Mouse (Mus musculus) heart, postnatal 0 days (tissue): Measurements from ENCODE around the gene Zbtb18. TPM values are rescaled to one million over a fixed set of nuclear protein-coding genes. Genes with fewer than 3 reads are reported as not detected.

Experiments used
- ATAC-seq: fragments of 200-750 bp; cut with Nextera tagmentation; 2 replicates; pipeline ENCODE4 v1.8.0; 2017; ENCODE audit warnings: low read depth, moderate number of reproducible peaks, moderate library complexity; ENCODE audit not compliant: insufficient read depth
- DNase-seq: peaks from one replicate; pipeline ENCODE4 v3.0.0-alpha.2; 2016; ENCODE audit warnings: low spot score
- H3K27ac ChIP-seq: fragments of 300-500 bp; sonication (generic); 2 replicates; pipeline ENCODE4 v1.5.1; 2014; ENCODE audit warnings: low read depth, mild to moderate bottlenecking
- H3K27me3 ChIP-seq: fragments of 300-500 bp; sonication (generic); 2 replicates; pipeline ENCODE4 v1.6.1; 2014; ENCODE audit warnings: low read length, mixed read lengths; ENCODE audit not compliant: control insufficient read depth, insufficient read depth
- H3K36me3 ChIP-seq: fragments of 300-500 bp; sonication (generic); replicated peaks from 2 replicates; pipeline ENCODE4 v1.6.1; 2014; ENCODE audit warnings: low read length, mixed read lengths; ENCODE audit not compliant: control insufficient read depth, insufficient read depth
- H3K4me1 ChIP-seq: fragments of 300-500 bp; sonication (generic); 2 replicates; pipeline ENCODE4 v1.6.1; 2014; ENCODE audit warnings: antibody characterized with exemption; ENCODE audit not compliant: control insufficient read depth, insufficient read depth
- H3K4me2 ChIP-seq: fragments of 300-500 bp; sonication (generic); 2 replicates; pipeline ENCODE4 v1.6.1; 2014; ENCODE audit warnings: low read depth, mild to moderate bottlenecking, low read length, moderate library complexity
- H3K4me3 ChIP-seq: fragments of 300-500 bp; sonication (generic); 2 replicates; pipeline ENCODE4 v1.5.1; 2014; ENCODE audit warnings: low read depth, low read length
- H3K9ac ChIP-seq: fragments of 300-500 bp; sonication (generic); replicated peaks from 2 replicates; pipeline ENCODE4 v1.6.1; 2014; ENCODE audit warnings: low read depth, low read length, mixed read lengths
- H3K9me3 ChIP-seq: fragments of 300-500 bp; sonication (generic); replicated peaks from 2 replicates; pipeline ENCODE4 v1.6.1; 2016; ENCODE audit warnings: low read length; ENCODE audit not compliant: control insufficient read depth
- CTCF ChIP-seq: IDR thresholded peaks from 2 replicates; pipeline ENCODE4 v1.5.1; 2016; ENCODE audit warnings: antibody characterized with exemption, control low read depth, low read depth
- EP300 ChIP-seq: IDR thresholded peaks from 2 replicates; pipeline ENCODE4 v1.6.1; 2016; ENCODE audit warnings: antibody characterized with exemption, low read depth
- WGBS: fragments of 180-500 bp; shearing (Covaris S2); extraction: QIAGEN DNeasy Blood & Tissue Kit; methylation state at CpG from one replicate; pipeline ENCODE4 v1.1.7; 2014; 5-methylcytosine and 5-hydroxymethylcytosine counted together
- polyA plus RNA-seq: library from polyadenylated mRNA; unstranded; fragments of >200 nt; fragmentation: Nextera tagmentation; extraction: Ambion mirVana; gene quantifications from 2 replicates; pipeline ENCODE4 v1.2.1, GENCODE M21; 2015
- total RNA-seq: library from RNA; depleted of rRNA; stranded (reverse); fragments of >200 nt; gene quantifications from 2 replicates; pipeline ENCODE4 v1.2.3, GENCODE M21; 2014; ENCODE audit warnings: low replicate concordance; rRNA removed

Gene Zbtb18
- total RNA-seq (12.5 and 15.2 TPM in 2 replicates), polyA plus RNA-seq (1.3 and 1.7 TPM in 2 replicates)

- Histone ChIP-seq H3K27ac (peak within 1 kb of the TSS; percentile 99), H3K4me3 (peak within 1 kb of the TSS; percentile 92), H3K27me3 (no peaks in the 10 kb centered on the region), H3K4me1 (peaks cover 16% of the 10 kb centered on the region), H3K9ac (peak within 1 kb of the TSS; percentile 87), H3K9me3 (no peaks in the 10 kb centered on the region), H3K4me2 (peak within 1 kb of the TSS; percentile 97), H3K36me3 (peaks cover 4% of the 10 kb centered on the region; the same call in 1 of the 2 replicates)
- no peak for TF ChIP-seq EP300
- no peak for TF ChIP-seq CTCF
- 1% methylated on average over 39 of the region's 106 CpGs for WGBS
- DNase-seq (no peak), ATAC-seq (peak; percentile 3)
Observed at GRCm38 (mm10) chr1:177442196-177442808, at the start of gene Zbtb18. TSS of gene Zbtb18 (plus strand) at chr1:177442351.

GRCm38 (mm10) chr1:177397455-177397854 lies 44.7 kb upstream of the Zbtb18 start:
- no peak for ATAC-seq
- Histone ChIP-seq H3K27me3 (no peaks in the 10 kb centered on the region), H3K4me1 (no peaks in the 10 kb centered on the region), H3K27ac (no peak overlapping the region), H3K9ac (no peak overlapping the region), H3K4me2 (no peak overlapping the region), H3K36me3 (no peaks in the 10 kb centered on the region), H3K9me3 (no peaks in the 10 kb centered on the region), H3K4me3 (no peak overlapping the region)
- no peak for DNase-seq
- no peak for TF ChIP-seq CTCF
- TF ChIP-seq EP300: no peak
- 67% methylated on average over 1 of the region's 1 CpGs for WGBS

- H3K4me1 ChIP-seq: no peaks in the 10 kb centered on the region
- TF ChIP-seq CTCF (no peak), EP300 (no peak)
- H3K9me3 ChIP-seq: no peaks in the 10 kb centered on the region
- no peak for DNase-seq
- no peak overlapping the region for H3K9ac ChIP-seq
- no peak for ATAC-seq
- 64% methylated on average over 6 of the region's 6 CpGs for WGBS
- H3K4me3 ChIP-seq: no peak overlapping the region
- H3K27me3 ChIP-seq: no peaks in the 10 kb centered on the region
- no peak overlapping the region for H3K4me2 ChIP-seq
- no peaks in the 10 kb centered on the region for H3K36me3 ChIP-seq
- no peak overlapping the region for H3K27ac ChIP-seq
Observed at GRCm38 (mm10) chr1:177405170-177405569, 37.0 kb upstream of the Zbtb18 start.

GRCm38 (mm10) chr1:177408690-177409089 lies 33.5 kb upstream of the Zbtb18 start:
- Histone ChIP-seq H3K9ac (no peak overlapping the region), H3K4me1 (no peaks in the 10 kb centered on the region), H3K27me3 (no peaks in the 10 kb centered on the region), H3K27ac (no peak overlapping the region), H3K9me3 (no peaks in the 10 kb centered on the region), H3K4me3 (no peak overlapping the region), H3K4me2 (no peak overlapping the region), H3K36me3 (no peaks in the 10 kb centered on the region)
- 51% methylated on average over 3 of the region's 3 CpGs for WGBS
- no peak for TF ChIP-seq EP300
- peak; percentile 44 for TF ChIP-seq CTCF
- DNase-seq (peak; percentile 10), ATAC-seq (no peak)

DNA sequence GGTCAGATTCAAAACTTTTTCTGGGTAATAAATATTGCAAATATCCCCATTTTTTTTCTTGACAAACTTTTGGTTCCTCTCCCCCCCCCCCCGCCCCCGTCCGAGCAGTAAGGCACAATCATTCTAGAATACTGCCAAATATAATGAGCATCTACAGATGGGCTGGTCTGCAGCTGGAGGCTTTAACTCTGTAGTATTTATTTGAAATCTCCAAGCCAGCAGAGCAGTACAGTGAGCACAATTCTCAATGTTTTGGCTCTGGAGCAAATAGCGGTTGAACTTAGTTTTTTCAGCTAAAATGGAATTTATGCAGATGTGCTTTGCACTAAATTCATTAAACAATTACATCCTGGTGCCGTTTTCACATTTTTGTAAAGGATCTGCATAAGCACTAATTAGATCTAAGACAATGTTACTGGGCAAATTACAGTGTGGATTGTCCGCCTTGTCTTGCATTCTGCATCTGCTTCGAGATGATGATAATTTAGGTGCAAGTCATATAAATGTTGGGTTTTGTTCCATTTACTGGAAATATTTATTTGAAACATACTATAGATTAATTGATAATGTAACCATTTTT lies 31.3 kb upstream of the Zbtb18 start:
- no peak overlapping the region for H3K4me3 ChIP-seq
- no peak for TF ChIP-seq EP300
- no peak for TF ChIP-seq CTCF
- ATAC-seq (no peak), DNase-seq (no peak)
- no peaks in the 10 kb centered on the region for H3K36me3 ChIP-seq
- no peaks in the 10 kb centered on the region for H3K4me1 ChIP-seq
- no peak overlapping the region for H3K9ac ChIP-seq
- no peak overlapping the region for H3K4me2 ChIP-seq
- no peak overlapping the region for H3K27ac ChIP-seq
- WGBS: 78% methylated on average over 7 of the region's 7 CpGs
- no peaks in the 10 kb centered on the region for H3K9me3 ChIP-seq
- no peaks in the 10 kb centered on the region for H3K27me3 ChIP-seq
